Comparison of ENCODE assay signal across 8 mouse cellular contexts in genomic region chr4:152092751-152093293, GRCm38 (mm10). TPM values are rescaled to one million over a fixed set of nuclear protein-coding genes. Genes with fewer than 3 reads are reported as not detected.
A peak's percentile ranks its signal among the peaks of the same experiment; 100 is the strongest.
DNase-seq lines count a peak whose midpoint lies in the region; ATAC-seq and TF ChIP-seq lines count a peak whose summit lies in the region.

No protein-coding gene starts in this region.

- in situ Hi-C loops in ES-E14 (cut with MboI; ENCODE audit: low sequenced_read_pairs in 2 of 2, unreplicated experiment in 2 of 2) = no loop called here

- 53% methylated on average over 8 of the region's 8 CpGs for WGBS in hindbrain, embryonic 14.5 days
- 70% methylated on average over 8 of the region's 8 CpGs for WGBS in hindbrain, embryonic 11.5 days
- WGBS in liver, postnatal 0 days (ENCODE audit: insufficient replicate concordance) = 48% methylated on average over 8 of the region's 8 CpGs

- no peaks in the 10 kb centered on the region for H3K27me3 ChIP-seq in hindbrain, embryonic 14.5 days (ENCODE audit: control insufficient read depth, insufficient read depth, low read length)
- no peaks in the 10 kb centered on the region for H3K27me3 ChIP-seq in hindbrain, embryonic 11.5 days (ENCODE audit: control insufficient read depth, insufficient read depth, low read length)
- H3K27me3 ChIP-seq in liver, postnatal 0 days (ENCODE audit: insufficient read depth, low read length) = no peaks in the 10 kb centered on the region

- TF ChIP-seq EP300 in liver, postnatal 0 days (IDR thresholded peaks at IDR 0.05; ENCODE audit: low read depth) = no peak

- TF ChIP-seq CTCF in cortical plate, adult 2 months (IDR thresholded peaks at IDR 0.05; ENCODE audit: extremely low read depth, insufficient read depth, low read length) = no peak
- no peak for TF ChIP-seq CTCF in liver, postnatal 0 days (IDR thresholded peaks at IDR 0.05; ENCODE audit: low read depth)

- ATAC-seq in hindbrain, embryonic 14.5 days (ENCODE audit: low FRiP score) = no peak
- no peak for ATAC-seq in hindbrain, embryonic 11.5 days (ENCODE audit: low FRiP score)
- ATAC-seq in liver, postnatal 0 days = peak; percentile 86

- no peaks in the 10 kb centered on the region for H3K9me3 ChIP-seq in hindbrain, embryonic 14.5 days (ENCODE audit: control insufficient read depth, low read length)
- H3K9me3 ChIP-seq in hindbrain, embryonic 11.5 days (ENCODE audit: control insufficient read depth, low read length) = no peaks in the 10 kb centered on the region
- no peaks in the 10 kb centered on the region for H3K9me3 ChIP-seq in ES-E14 (ENCODE audit: control insufficient read depth, insufficient read depth, low read depth, low read length)
- H3K9me3 ChIP-seq in liver, postnatal 0 days (ENCODE audit: low read length) = no peaks in the 10 kb centered on the region

- H3K4me3 ChIP-seq in hindbrain, embryonic 14.5 days (replicated peaks; ENCODE audit: low read length) = no peak overlapping the region
- H3K4me3 ChIP-seq in hindbrain, embryonic 11.5 days (ENCODE audit: low read depth, low read length) = no peak overlapping the region
- no peak overlapping the region for H3K4me3 ChIP-seq in ES-E14 (ENCODE audit: insufficient read depth in 1 of 2, low read depth in 1 of 2, low read length in 2 of 2, poor library complexity in 1 of 2, severe bottlenecking in 1 of 2)
- no peak overlapping the region for H3K4me3 ChIP-seq in cortical plate, adult 2 months (ENCODE audit: insufficient read depth, low read length)
- 0 out of 2 replicates have a peak overlapping the region, but pooled peaks have one; percentile 8 for H3K4me3 ChIP-seq in liver, postnatal 0 days (ENCODE audit: low read depth, low read length)

- no peaks in the 10 kb centered on the region; the same call in 1 of the 2 replicates for H3K36me3 ChIP-seq in hindbrain, embryonic 14.5 days (replicated peaks; ENCODE audit: control insufficient read depth, insufficient read depth)
- H3K36me3 ChIP-seq in hindbrain, embryonic 11.5 days (ENCODE audit: control insufficient read depth, insufficient read depth, low read length) = no peaks in the 10 kb centered on the region
- H3K36me3 ChIP-seq in ES-E14 (ENCODE audit: control insufficient read depth, insufficient read depth, low read length, poor library complexity, severe bottlenecking) = 0 out of 2 replicates have a peak, but pooled peaks cover 3% of the 10 kb centered on the region
- no peaks in the 10 kb centered on the region for H3K36me3 ChIP-seq in liver, postnatal 0 days (replicated peaks; ENCODE audit: insufficient read depth, low read length)

- no peak for TF ChIP-seq POLR2A in cortical plate, adult 2 months (IDR thresholded peaks at IDR 0.05; ENCODE audit: extremely low read depth, insufficient read depth, low read length)

- H3K27ac ChIP-seq in hindbrain, embryonic 14.5 days = 0 out of 2 replicates have a peak overlapping the region, but pooled peaks have one; percentile 5
- no peak overlapping the region for H3K27ac ChIP-seq in hindbrain, embryonic 11.5 days (ENCODE audit: low read depth, low read length)
- 0 out of 2 replicates have a peak overlapping the region, but pooled peaks have one; percentile 19 for H3K27ac ChIP-seq in ES-E14 (ENCODE audit: insufficient read depth, low read depth, low read length, poor library complexity, severe bottlenecking)
- peak overlapping the region; percentile 25; the same call in 1 of the 2 replicates for H3K27ac ChIP-seq in cortical plate, adult 2 months (ENCODE audit: insufficient read depth, low read length)
- H3K27ac ChIP-seq in liver, postnatal 0 days (ENCODE audit: low read depth) = peak overlapping the region; percentile 59

- no peak overlapping the region for H3K9ac ChIP-seq in hindbrain, embryonic 14.5 days
- no peak overlapping the region for H3K9ac ChIP-seq in hindbrain, embryonic 11.5 days (ENCODE audit: low read depth, low read length)
- H3K9ac ChIP-seq in ES-E14 (ENCODE audit: insufficient read depth, low read depth, low read length, poor library complexity, severe bottlenecking) = peak overlapping the region; percentile 24; the same call in 1 of the 2 replicates
- peak overlapping the region; percentile 60 for H3K9ac ChIP-seq in liver, postnatal 0 days (replicated peaks)

- H3K4me1 ChIP-seq in hindbrain, embryonic 14.5 days (replicated peaks; ENCODE audit: control insufficient read depth, insufficient read depth, low read length) = peaks cover 18% of the 10 kb centered on the region
- H3K4me1 ChIP-seq in hindbrain, embryonic 11.5 days (replicated peaks; ENCODE audit: control insufficient read depth, insufficient read depth, low read length) = peaks cover 11% of the 10 kb centered on the region; the same call in 1 of the 2 replicates
- peaks cover 0 to 36% of the 10 kb centered on the region in 2 experiments; a peak in 3 of 4 replicates for H3K4me1 ChIP-seq in ES-E14 (ENCODE audit: control insufficient read depth in 2 of 2, insufficient read depth in 2 of 2, low read length in 2 of 2, poor library complexity in 1 of 2)
- peaks cover 5% of the 10 kb centered on the region; the same call in 1 of the 2 replicates for H3K4me1 ChIP-seq in cortical plate, adult 2 months (ENCODE audit: control insufficient read depth, insufficient read depth, low read length)
- peaks cover 30% of the 10 kb centered on the region for H3K4me1 ChIP-seq in liver, postnatal 0 days (ENCODE audit: insufficient read depth)

- no peak overlapping the region for H3K4me2 ChIP-seq in hindbrain, embryonic 14.5 days (replicated peaks)
- H3K4me2 ChIP-seq in hindbrain, embryonic 11.5 days (replicated peaks; ENCODE audit: low read depth, low read length) = no peak overlapping the region
- H3K4me2 ChIP-seq in liver, postnatal 0 days (ENCODE audit: low read depth, low read length) = peak overlapping the region; percentile 62

- DNase-seq in hindbrain, embryonic 14.5 days (ENCODE audit: low spot score) = no peak
- DNase-seq in hindbrain, embryonic 11.5 days (ENCODE audit: low spot score) = no peak
- DNase-seq in ES-E14 (ENCODE audit: low read depth, low spot score) = no peak
- DNase-seq in liver, postnatal 0 days = peak; percentile 72
- DNase-seq in cerebellum, postnatal 25 days = no peak
- no peak for DNase-seq in layer of hippocampus, postnatal 25 days (ENCODE audit: extremely low spot score in 1 of 2, low spot score in 1 of 2)
- DNase-seq in adipocyte (ENCODE audit: low spot score) = no peak

TF ChIP-seq in ES-E14, 5 proteins besides CTCF, POLR2A, EP300 and RAD21:
- TF ChIP-seq ZC3H11A (IDR thresholded peaks at IDR 0.05; ENCODE audit: borderline replicate concordance, low read depth, low read length) (no peak), CHD2 (IDR thresholded peaks at IDR 0.05; ENCODE audit: low read depth, low read length) (no peak), HCFC1 (IDR thresholded peaks at IDR 0.05; ENCODE audit: borderline replicate concordance, insufficient read depth, low read length) (no peak), ZNF384 (IDR thresholded peaks at IDR 0.05; ENCODE audit: low read depth, low read length) (no peak), MAFK (IDR thresholded peaks at IDR 0.05; ENCODE audit: insufficient read depth, low read depth, low read length) (no peak)

RNA-seq across cellular contexts. Expression of gene Plekhg5, which starts 20.5 kb away (rescaled TPM):
- 10.0 and 10.9 TPM in 2 replicates for polyA plus RNA-seq in hindbrain, embryonic 14.5 days (2014; fragmentation: Nextera tagmentation; extraction: Ambion mirVana)
- polyA plus RNA-seq in hindbrain, embryonic 11.5 days (2014; fragmentation: Nextera tagmentation; extraction: Ambion mirVana) = 4.0 and 4.6 TPM in 2 replicates
- total RNA-seq in ES-E14 (2012; rRNA removed) = 37.3 and 81.4 TPM in 2 replicates
- 59.9 and 72.3 TPM in 2 replicates for polyA plus RNA-seq in cortical plate, adult 2 months (2012; rRNA removed)
- 1.8 and 2.1 TPM in 2 replicates for polyA plus RNA-seq in liver, postnatal 0 days (2015; fragmentation: Nextera tagmentation; extraction: Ambion mirVana)
- 100 to 1,000 TPM; 128 to 173 TPM for total RNA-seq in layer of hippocampus, postnatal 25 days (2021)

RNA-seq across cellular contexts. Expression of gene Tnfrsf25, which starts 22.9 kb away (rescaled TPM):
- 0.94 and 0.95 TPM in 2 replicates for polyA plus RNA-seq in hindbrain, embryonic 14.5 days (2014; fragmentation: Nextera tagmentation; extraction: Ambion mirVana)
- polyA plus RNA-seq in hindbrain, embryonic 11.5 days (2014; fragmentation: Nextera tagmentation; extraction: Ambion mirVana) = 0.18 and 0.28 TPM in 2 replicates
- 3.8 and 5.7 TPM in 2 replicates for total RNA-seq in ES-E14 (2012; rRNA removed)
- 12.7 and 14.7 TPM in 2 replicates for polyA plus RNA-seq in cortical plate, adult 2 months (2012; rRNA removed)
- 0.15 TPM in 1 of 2 replicates, not detected in the other for polyA plus RNA-seq in liver, postnatal 0 days (2015; fragmentation: Nextera tagmentation; extraction: Ambion mirVana)
- 10 to 100 TPM; 26.4 to 42.6 TPM for total RNA-seq in layer of hippocampus, postnatal 25 days (2021)

RNA-seq across cellular contexts. Expression of gene Nol9, which starts 53.7 kb away (rescaled TPM):
- 24.4 and 26.1 TPM in 2 replicates for polyA plus RNA-seq in hindbrain, embryonic 14.5 days (2014; fragmentation: Nextera tagmentation; extraction: Ambion mirVana)
- polyA plus RNA-seq in hindbrain, embryonic 11.5 days (2014; fragmentation: Nextera tagmentation; extraction: Ambion mirVana) = 23.2 and 25.6 TPM in 2 replicates
- total RNA-seq in ES-E14 (2012; rRNA removed) = 70.1 and 81.7 TPM in 2 replicates
- 16.7 and 17.1 TPM in 2 replicates for polyA plus RNA-seq in cortical plate, adult 2 months (2012; rRNA removed)
- 8.0 and 8.5 TPM in 2 replicates for polyA plus RNA-seq in liver, postnatal 0 days (2015; fragmentation: Nextera tagmentation; extraction: Ambion mirVana)
- 10 to 100 TPM; 20.9 to 22.3 TPM for total RNA-seq in layer of hippocampus, postnatal 25 days (2021)

RNA-seq across cellular contexts. Expression of gene Tas1r1, which starts 54.5 kb away (rescaled TPM):
- polyA plus RNA-seq in hindbrain, embryonic 14.5 days (2014; fragmentation: Nextera tagmentation; extraction: Ambion mirVana) = 0.90 and 1.0 TPM in 2 replicates
- polyA plus RNA-seq in hindbrain, embryonic 11.5 days (2014; fragmentation: Nextera tagmentation; extraction: Ambion mirVana) = 0.62 and 0.84 TPM in 2 replicates
- 1.9 and 3.0 TPM in 2 replicates for total RNA-seq in ES-E14 (2012; rRNA removed)
- polyA plus RNA-seq in cortical plate, adult 2 months (2012; rRNA removed) = 0.23 and 0.53 TPM in 2 replicates
- polyA plus RNA-seq in liver, postnatal 0 days (2015; fragmentation: Nextera tagmentation; extraction: Ambion mirVana) = 0.07 TPM in 2 replicates
- under 1 TPM; 0.49 to 0.54 TPM for total RNA-seq in layer of hippocampus, postnatal 25 days (2021)

RNA-seq across cellular contexts. Expression of gene Espn, which starts 59.3 kb away (rescaled TPM):
- 0.25 and 0.40 TPM in 2 replicates for polyA plus RNA-seq in hindbrain, embryonic 14.5 days (2014; fragmentation: Nextera tagmentation; extraction: Ambion mirVana)
- polyA plus RNA-seq in hindbrain, embryonic 11.5 days (2014; fragmentation: Nextera tagmentation; extraction: Ambion mirVana) = 1.4 and 2.0 TPM in 2 replicates
- 5.6 and 6.6 TPM in 2 replicates for total RNA-seq in ES-E14 (2012; rRNA removed)
- polyA plus RNA-seq in cortical plate, adult 2 months (2012; rRNA removed) = 1.8 and 2.6 TPM in 2 replicates
- 1.8 and 2.2 TPM in 2 replicates for polyA plus RNA-seq in liver, postnatal 0 days (2015; fragmentation: Nextera tagmentation; extraction: Ambion mirVana)
- 1 to 10 TPM; 1.3 to 1.4 TPM for total RNA-seq in layer of hippocampus, postnatal 25 days (2021)

Comparison
In these comparisons a context has a peak if more than half of its experiments do, and no peak if none do; other contexts are left out.
1. H3K9ac ChIP-seq: peak in ES-E14 (single experiment) and liver, postnatal 0 days (single experiment); none in hindbrain, embryonic 14.5 days (single experiment) and hindbrain, embryonic 11.5 days (single experiment).